Mouse (Mus musculus) liver, embryonic 14.5 days (tissue): ENCODE data around the gene Hsd17b13.

ENCODE experiments used
- CTCF ChIP-seq: IDR thresholded peaks from 2 replicates; pipeline ENCODE4 v1.5.1; 2016; ENCODE audit warnings: antibody characterized with exemption, low read depth, control low read depth
- EP300 ChIP-seq: IDR thresholded peaks from 2 replicates; pipeline ENCODE4 v1.6.1; 2016; ENCODE audit warnings: antibody characterized with exemption, low read depth

DNA sequence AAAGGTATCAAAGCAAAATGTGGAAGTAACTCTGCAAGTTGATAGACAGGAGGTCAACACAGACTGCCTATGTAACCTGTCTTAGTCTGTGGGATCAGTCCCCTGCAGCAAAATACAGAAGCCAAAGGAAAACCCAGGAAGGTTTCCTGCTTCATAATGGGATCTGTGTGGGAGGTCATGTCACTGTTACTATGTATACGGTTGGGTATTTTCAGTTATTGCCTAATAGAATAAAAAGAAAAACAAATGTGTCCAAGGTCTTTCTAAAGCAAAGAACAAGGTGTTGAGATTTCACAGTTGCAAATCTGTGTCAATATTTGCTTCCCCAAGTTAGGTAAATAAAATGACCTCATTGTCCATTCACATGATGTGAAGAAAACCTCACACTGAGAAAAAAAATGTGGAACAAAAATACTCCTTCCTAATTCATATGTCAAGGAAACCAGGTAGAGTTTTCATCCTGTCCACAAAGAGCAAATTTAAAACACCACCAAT is 14.2 kb downstream of the Hsd17b13 start:
- no peak for TF ChIP-seq CTCF
- TF ChIP-seq EP300: no peak
